Mouse (Mus musculus) ovary, postnatal 14 days (tissue): ENCODE results near the gene Shmt2.
A peak's percentile ranks its signal among the peaks of the same experiment; 100 is the strongest.

Experiments
- DNase-seq: peaks from one replicate; pipeline ENCODE4 v3.0.0; 2022; ENCODE audit warnings: low spot score

The Shmt2 gene

GRCm38 (mm10) chr10:127522088-127522581, at the start of gene Shmt2:
Gene Shmt2 (minus strand): TSS chr10:127522444.
- DNase-seq: peak; percentile 73

GRCm38 (mm10) chr10:127570937-127571641, 48.8 kb upstream of the Shmt2 start:
- DNase-seq: no peak

- no peak for DNase-seq
Measured at GRCm38 (mm10) chr10:127570384-127570783, 48.1 kb upstream of the Shmt2 start.

GRCm38 (mm10) chr10:127569450-127569849, 47.2 kb upstream of the Shmt2 start:
- peak; percentile 86 for DNase-seq

GRCm38 (mm10) chr10:127566553-127567326, 44.5 kb upstream of the Shmt2 start:
- no peak for DNase-seq

GRCm38 (mm10) chr10:127564301-127564700, 42.1 kb upstream of the Shmt2 start:
- no peak for DNase-seq

GRCm38 (mm10) chr10:127563840-127564239, 41.6 kb upstream of the Shmt2 start:
- DNase-seq: no peak

GRCm38 (mm10) chr10:127561145-127561544, 38.9 kb upstream of the Shmt2 start:
- DNase-seq: no peak

- no peak for DNase-seq
Measured at GRCm38 (mm10) chr10:127557397-127557796, 35.2 kb upstream of the Shmt2 start.

- no peak for DNase-seq
Measured at GRCm38 (mm10) chr10:127555703-127556102, 33.5 kb upstream of the Shmt2 start.

- DNase-seq: no peak
Measured at GRCm38 (mm10) chr10:127549892-127550291, 27.6 kb upstream of the Shmt2 start.

- no peak for DNase-seq
Measured at GRCm38 (mm10) chr10:127548236-127548635, 26.0 kb upstream of the Shmt2 start.

GRCm38 (mm10) chr10:127546505-127546904, 24.3 kb upstream of the Shmt2 start:
- no peak for DNase-seq

GRCm38 (mm10) chr10:127544375-127544774, 22.1 kb upstream of the Shmt2 start:
- DNase-seq: no peak

GRCm38 (mm10) chr10:127543916-127544315, 21.7 kb upstream of the Shmt2 start:
- DNase-seq: no peak

- DNase-seq: no peak
Measured at GRCm38 (mm10) chr10:127542720-127543119, 20.5 kb upstream of the Shmt2 start.

- no peak for DNase-seq
Measured at GRCm38 (mm10) chr10:127542084-127542483, 19.8 kb upstream of the Shmt2 start.

GRCm38 (mm10) chr10:127541510-127541909, 19.3 kb upstream of the Shmt2 start:
- no peak for DNase-seq

GRCm38 (mm10) chr10:127537854-127538583, 15.8 kb upstream of the Shmt2 start:
- peak; percentile 80 for DNase-seq

- no peak for DNase-seq
Measured at GRCm38 (mm10) chr10:127536586-127537314, 14.5 kb upstream of the Shmt2 start.

- no peak for DNase-seq
Measured at GRCm38 (mm10) chr10:127534929-127535384, 12.7 kb upstream of the Shmt2 start.
